Mouse (Mus musculus): Measurements from ENCODE around the gene Letmd1. TPM values are rescaled to one million over a fixed set of nuclear protein-coding genes. Genes with fewer than 3 reads are reported as not detected.

Gene Letmd1
- polyA plus RNA-seq, 1 experiment from 2014 or later = 9.8 TPM

- no peak for TF ChIP-seq CTCF (IDR thresholded peaks at IDR 0.05; ENCODE audit: low read depth)
- TF ChIP-seq EP300 (optimal IDR thresholded peaks at IDR 0.05) = no peak
- H3K4me3 ChIP-seq (ENCODE audit: low read depth, low read length) = no peak overlapping the region
- ATAC-seq (ENCODE audit: low FRiP score, low TSS enrichment) (no peak), DNase-seq (ENCODE audit: low spot score) (no peak)
- H3K4me2 ChIP-seq (replicated peaks; ENCODE audit: low read depth) = no peak overlapping the region
- no peaks in the 10 kb centered on the region for H3K9me3 ChIP-seq (ENCODE audit: control insufficient read depth, low read length)
- peaks cover 2% of the 10 kb centered on the region; the same call in 1 of the 2 replicates for H3K4me1 ChIP-seq (replicated peaks; ENCODE audit: control insufficient read depth, insufficient read depth)
- no peaks in the 10 kb centered on the region for H3K27me3 ChIP-seq (ENCODE audit: control insufficient read depth, insufficient read depth, low read length)
- 0 out of 2 replicates have a peak overlapping the region, but pooled peaks have one; percentile 23 for H3K9ac ChIP-seq (ENCODE audit: low read length)
- no peak overlapping the region for H3K27ac ChIP-seq (replicated peaks)
- no peaks in the 10 kb centered on the region for H3K36me3 ChIP-seq (ENCODE audit: control insufficient read depth, insufficient read depth, low read length)
- 41% methylated on average over 8 of the region's 8 CpGs for WGBS
These were observed 1.1 kb upstream of the Letmd1 start for GRCm38 (mm10) chr15:100467738-100468137.

- Histone ChIP-seq H3K27me3 (ENCODE audit: control insufficient read depth, insufficient read depth, low read length) (no peaks in the 10 kb centered on the region), H3K27ac (replicated peaks) (peak overlapping the region; percentile 85), H3K4me1 (replicated peaks; ENCODE audit: control insufficient read depth, insufficient read depth) (peaks cover 2% of the 10 kb centered on the region; the same call in 1 of the 2 replicates), H3K4me3 (ENCODE audit: low read depth, low read length) (peak overlapping the region; percentile 83), H3K4me2 (replicated peaks; ENCODE audit: low read depth) (peak overlapping the region; percentile 88), H3K36me3 (ENCODE audit: control insufficient read depth, insufficient read depth, low read length) (no peaks in the 10 kb centered on the region), H3K9me3 (ENCODE audit: control insufficient read depth, low read length) (no peaks in the 10 kb centered on the region), H3K9ac (ENCODE audit: low read length) (peak overlapping the region; percentile 82)
- ATAC-seq (ENCODE audit: low FRiP score, low TSS enrichment) (0 out of 2 replicates have a peak, but pooled peaks have one; percentile 16), DNase-seq (ENCODE audit: low spot score) (no peak)
- no peak for TF ChIP-seq CTCF (IDR thresholded peaks at IDR 0.05; ENCODE audit: low read depth)
- TF ChIP-seq EP300 (optimal IDR thresholded peaks at IDR 0.05) = no peak
- under 1% methylated on average over 19 of the region's 19 CpGs for WGBS
These were observed 344 bp downstream of the Letmd1 start for GRCm38 (mm10) chr15:100469189-100469545.

- no peak for TF ChIP-seq EP300 (optimal IDR thresholded peaks at IDR 0.05)
- no peak for TF ChIP-seq CTCF (IDR thresholded peaks at IDR 0.05; ENCODE audit: low read depth)
- Histone ChIP-seq H3K4me1 (replicated peaks; ENCODE audit: control insufficient read depth, insufficient read depth) (peaks cover 2% of the 10 kb centered on the region; the same call in 1 of the 2 replicates), H3K9ac (ENCODE audit: low read length) (no peak overlapping the region), H3K36me3 (ENCODE audit: control insufficient read depth, insufficient read depth, low read length) (no peaks in the 10 kb centered on the region), H3K27me3 (ENCODE audit: control insufficient read depth, insufficient read depth, low read length) (no peaks in the 10 kb centered on the region), H3K27ac (replicated peaks) (no peak overlapping the region), H3K4me3 (ENCODE audit: low read depth, low read length) (no peak overlapping the region), H3K9me3 (ENCODE audit: control insufficient read depth, low read length) (no peaks in the 10 kb centered on the region), H3K4me2 (replicated peaks; ENCODE audit: low read depth) (peak overlapping the region; percentile 88)
- no peak for ATAC-seq (ENCODE audit: low FRiP score, low TSS enrichment)
- 48% methylated on average over 10 of the region's 10 CpGs for WGBS
- no peak for DNase-seq (ENCODE audit: low spot score)
These were observed 1.2 kb downstream of the Letmd1 start for GRCm38 (mm10) chr15:100470037-100470436.

GRCm38 (mm10) chr15:100473926-100474503, 5.2 kb downstream of the Letmd1 start:
- H3K4me1 ChIP-seq (replicated peaks; ENCODE audit: control insufficient read depth, insufficient read depth) = peaks cover 2% of the 10 kb centered on the region; the same call in 1 of the 2 replicates

GRCm38 (mm10) chr15:100478351-100478750, 9.5 kb downstream of the Letmd1 start:
- H3K27me3 ChIP-seq (ENCODE audit: control insufficient read depth, insufficient read depth, low read length) = no peaks in the 10 kb centered on the region
- DNase-seq (ENCODE audit: low spot score) (no peak), ATAC-seq (ENCODE audit: low FRiP score, low TSS enrichment) (no peak)
- no peaks in the 10 kb centered on the region for H3K4me1 ChIP-seq (replicated peaks; ENCODE audit: control insufficient read depth, insufficient read depth)
- WGBS = 64% methylated on average over 10 of the region's 10 CpGs
- no peak overlapping the region for H3K27ac ChIP-seq (replicated peaks)
- TF ChIP-seq EP300 (optimal IDR thresholded peaks at IDR 0.05) (no peak), CTCF (IDR thresholded peaks at IDR 0.05; ENCODE audit: low read depth) (no peak)
- H3K9me3 ChIP-seq (ENCODE audit: control insufficient read depth, low read length) = no peaks in the 10 kb centered on the region
- H3K9ac ChIP-seq (ENCODE audit: low read length) = no peak overlapping the region
- H3K4me2 ChIP-seq (replicated peaks; ENCODE audit: low read depth) = no peak overlapping the region
- no peak overlapping the region for H3K4me3 ChIP-seq (ENCODE audit: low read depth, low read length)
- H3K36me3 ChIP-seq (ENCODE audit: control insufficient read depth, insufficient read depth, low read length) = peaks cover 29% of the 10 kb centered on the region

More at GRCm38 (mm10) chr15:100473926-100474503, 5.2 kb downstream of the Letmd1 start:
- no peak for TF ChIP-seq CTCF (IDR thresholded peaks at IDR 0.05; ENCODE audit: low read depth)
- no peak for TF ChIP-seq EP300 (optimal IDR thresholded peaks at IDR 0.05)
- no peak overlapping the region for H3K4me2 ChIP-seq (replicated peaks; ENCODE audit: low read depth)
- WGBS = 52% methylated on average over 7 of the region's 7 CpGs
- no peak overlapping the region for H3K9ac ChIP-seq (ENCODE audit: low read length)
- ATAC-seq (ENCODE audit: low FRiP score, low TSS enrichment) = no peak
- H3K27ac ChIP-seq (replicated peaks) = no peak overlapping the region
- no peaks in the 10 kb centered on the region for H3K27me3 ChIP-seq (ENCODE audit: control insufficient read depth, insufficient read depth, low read length)
- H3K9me3 ChIP-seq (ENCODE audit: control insufficient read depth, low read length) = no peaks in the 10 kb centered on the region
- H3K36me3 ChIP-seq (ENCODE audit: control insufficient read depth, insufficient read depth, low read length) = peaks cover 18% of the 10 kb centered on the region
- DNase-seq (ENCODE audit: low spot score) = no peak
- H3K4me3 ChIP-seq (ENCODE audit: low read depth, low read length) = no peak overlapping the region

- Histone ChIP-seq H3K4me3 (ENCODE audit: low read depth, low read length) (no peak overlapping the region), H3K27ac (replicated peaks) (no peak overlapping the region), H3K9ac (ENCODE audit: low read length) (no peak overlapping the region), H3K4me1 (replicated peaks; ENCODE audit: control insufficient read depth, insufficient read depth) (no peaks in the 10 kb centered on the region), H3K36me3 (ENCODE audit: control insufficient read depth, insufficient read depth, low read length) (peaks cover 29% of the 10 kb centered on the region), H3K9me3 (ENCODE audit: control insufficient read depth, low read length) (no peaks in the 10 kb centered on the region), H3K4me2 (replicated peaks; ENCODE audit: low read depth) (no peak overlapping the region), H3K27me3 (ENCODE audit: control insufficient read depth, insufficient read depth, low read length) (no peaks in the 10 kb centered on the region)
- no peak for ATAC-seq (ENCODE audit: low FRiP score, low TSS enrichment)
- no peak for DNase-seq (ENCODE audit: low spot score)
- 70% methylated on average over 4 of the region's 4 CpGs for WGBS
- TF ChIP-seq EP300 (optimal IDR thresholded peaks at IDR 0.05) (no peak), CTCF (IDR thresholded peaks at IDR 0.05; ENCODE audit: low read depth) (no peak)
These were observed 10.1 kb downstream of the Letmd1 start for GRCm38 (mm10) chr15:100478925-100479324.
